Mouse (Mus musculus): Measurements from ENCODE around the gene Adcy1. TPM values are rescaled to one million over a fixed set of nuclear protein-coding genes. Genes with fewer than 3 reads are reported as not detected.

Gene Adcy1
- polyA plus RNA-seq, 3 experiments from 2014 or later = 0.08 TPM; not detected in 2

GRCm38 (mm10) chr11:7136246-7136855 is 73.1 kb downstream of the Adcy1 start:
- no peak for ATAC-seq

- ATAC-seq = no peak
Measured at GRCm38 (mm10) chr11:7138370-7138769, 75.1 kb downstream of the Adcy1 start.

- no peak for ATAC-seq
Measured at GRCm38 (mm10) chr11:7140449-7140848, 77.2 kb downstream of the Adcy1 start.

- no peak for ATAC-seq
Measured at GRCm38 (mm10) chr11:7142725-7143124, 79.4 kb downstream of the Adcy1 start.

GRCm38 (mm10) chr11:7144369-7144768 is 81.1 kb downstream of the Adcy1 start:
- no peak for ATAC-seq

GRCm38 (mm10) chr11:7145221-7145620 is 81.9 kb downstream of the Adcy1 start:
- peak; percentile 98 for ATAC-seq

GRCm38 (mm10) chr11:7147536-7147935 is 84.2 kb downstream of the Adcy1 start:
- no peak for ATAC-seq

- no peak for ATAC-seq
Measured at GRCm38 (mm10) chr11:7147945-7148344, 84.7 kb downstream of the Adcy1 start.

GRCm38 (mm10) chr11:7149471-7149870 is 86.2 kb downstream of the Adcy1 start:
- no peak for ATAC-seq

GRCm38 (mm10) chr11:7150511-7150910 is 87.2 kb downstream of the Adcy1 start:
- ATAC-seq = no peak

GRCm38 (mm10) chr11:7152371-7152770 is 89.1 kb downstream of the Adcy1 start:
- no peak for ATAC-seq

- no peak for ATAC-seq
Measured at GRCm38 (mm10) chr11:7153081-7153480, 89.8 kb downstream of the Adcy1 start.

- no peak for ATAC-seq
Measured at GRCm38 (mm10) chr11:7156427-7156826, 93.1 kb downstream of the Adcy1 start.

GRCm38 (mm10) chr11:7158196-7158595 is 94.9 kb downstream of the Adcy1 start:
- ATAC-seq = no peak

- no peak for ATAC-seq
Measured at GRCm38 (mm10) chr11:7160146-7160545, 96.9 kb downstream of the Adcy1 start.

- ATAC-seq = no peak
Measured at GRCm38 (mm10) chr11:7160637-7161101, 97.4 kb downstream of the Adcy1 start.

GRCm38 (mm10) chr11:7161502-7162174 is 98.3 kb downstream of the Adcy1 start:
- ATAC-seq = peak; percentile 65

GRCm38 (mm10) chr11:7164416-7164815 is 101.1 kb downstream of the Adcy1 start:
- no peak for ATAC-seq

- no peak for ATAC-seq
Measured at GRCm38 (mm10) chr11:7169645-7170044, 106.4 kb downstream of the Adcy1 start.

GRCm38 (mm10) chr11:7173664-7174063 is 110.4 kb downstream of the Adcy1 start:
- no peak for ATAC-seq

GRCm38 (mm10) chr11:7178724-7179123 is 115.4 kb downstream of the Adcy1 start:
- no peak for ATAC-seq

- ATAC-seq = no peak
Measured at GRCm38 (mm10) chr11:7179276-7179675, 116.0 kb downstream of the Adcy1 start.

- no peak for ATAC-seq
Measured at GRCm38 (mm10) chr11:7182409-7183042, 119.2 kb downstream of the Adcy1 start.

- ATAC-seq = no peak
Measured at GRCm38 (mm10) chr11:7184420-7184819, 121.1 kb downstream of the Adcy1 start.
